Mouse (Mus musculus): ENCODE data around the gene Car1. TPM values are rescaled to one million over a fixed set of nuclear protein-coding genes. Genes with fewer than 3 reads are reported as not detected.
"Not testable (repeated sequence)": the region's sequence is repeated elsewhere in the genome, so short reads cannot be mapped to it uniquely, and the experiment has no call there.

The Car1 gene
- total RNA-seq, 2 experiments from 2014 or later: 0.40 TPM; not detected in 1

GRCm38 (mm10) chr3:14783198-14783597 is 25.0 kb downstream of the Car1 start:
- DNase-seq: not testable (repeated sequence)

GRCm38 (mm10) chr3:14782365-14782764 is 25.8 kb downstream of the Car1 start:
- DNase-seq: not testable (repeated sequence)

- DNase-seq: no peak
These were observed 28.0 kb downstream of the Car1 start for GRCm38 (mm10) chr3:14780212-14780611.

- not testable (repeated sequence) for DNase-seq
These were observed 31.5 kb downstream of the Car1 start for GRCm38 (mm10) chr3:14776497-14777162.

- not testable (repeated sequence) for DNase-seq
These were observed 33.6 kb downstream of the Car1 start for GRCm38 (mm10) chr3:14774539-14774938.

GRCm38 (mm10) chr3:14772473-14772872 is 35.7 kb downstream of the Car1 start:
- DNase-seq: not testable (repeated sequence)

GRCm38 (mm10) chr3:14764755-14765566 is 43.2 kb downstream of the Car1 start:
- DNase-seq: no peak

GRCm38 (mm10) chr3:14755716-14756115 is 52.5 kb downstream of the Car1 start:
- no peak for DNase-seq

GRCm38 (mm10) chr3:14746041-14746440 is 62.1 kb downstream of the Car1 start:
- no peak for DNase-seq

- DNase-seq: no peak
These were observed 69.9 kb downstream of the Car1 start for GRCm38 (mm10) chr3:14738261-14738660.

GRCm38 (mm10) chr3:14727496-14727895 is 80.7 kb downstream of the Car1 start:
- not testable (repeated sequence) for DNase-seq

GRCm38 (mm10) chr3:14725462-14725861 is 82.7 kb downstream of the Car1 start:
- not testable (repeated sequence) for DNase-seq

Other genes starting within 250 kb of the Car1 start
- 100 to 1,000 TPM; 157 to 167 TPM for gene 1810022K09Rik, start 197.1 kb downstream of the Car1 start, total RNA-seq (2021)
- 10 to 100 TPM in 1 of 2 experiments, 1 to 10 TPM in 1; 9.3 to 11.3 TPM for gene Car13, start 166.6 kb downstream of the Car1 start, total RNA-seq (2021)
- gene Car3, start 55.1 kb upstream of the Car1 start, total RNA-seq (2021): 1,000 to 10,000 TPM; 1,377 to 1,854 TPM
- 10 to 100 TPM; 39.6 to 41.8 TPM for gene Car2, start 77.9 kb upstream of the Car1 start, total RNA-seq (2021)